Mouse (Mus musculus): ENCODE results near the gene Exoc6b.

DNA sequence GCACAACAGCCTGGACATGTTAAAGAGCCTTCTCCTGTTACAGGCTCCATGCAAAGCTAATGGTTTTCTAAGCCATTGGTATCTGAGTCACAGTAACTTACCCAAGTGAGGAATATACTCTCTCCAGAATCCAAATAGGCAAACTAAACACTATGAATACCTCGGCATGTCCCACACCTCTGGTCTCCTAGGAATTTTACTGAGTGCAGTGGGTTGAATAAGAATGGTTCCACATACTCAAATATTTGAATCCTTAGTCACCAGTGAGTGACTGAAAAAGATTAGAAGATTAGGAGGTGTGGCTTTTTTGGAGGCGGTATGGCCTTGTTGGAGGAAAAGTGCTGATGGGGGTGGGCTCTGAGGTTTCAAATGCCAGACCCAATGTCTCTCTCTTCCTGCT lies 55.4 kb downstream of the Exoc6b start:
- TF ChIP-seq CTCF (IDR thresholded peaks at IDR 0.05; ENCODE audit: low read depth) (no peak), EP300 (optimal IDR thresholded peaks at IDR 0.05) (no peak)

All from stomach, postnatal 0 days (tissue).